Mouse (Mus musculus) spleen, adult 2 months (tissue): ENCODE results near the gene Mob4. TPM values are rescaled to one million over a fixed set of nuclear protein-coding genes. Genes with fewer than 3 reads are reported as not detected.

Experiments
- DNase-seq, 2 experiments: peaks; one replicate each; pipeline versions ENCODE4 v3.0.0 to v3.0.0-alpha.2; 2012 to 2021; ENCODE audit warnings: low spot score in 2 of 2, low read depth in 1 of 2
- H3K27ac ChIP-seq: fragments of 200-500 bp; 2 replicates; pipeline ENCODE4 v1.5.1; 2012; ENCODE audit warnings: low read length, inconsistent platforms; ENCODE audit not compliant: insufficient read depth
- H3K27me3 ChIP-seq: fragments of 200-500 bp; 2 replicates; pipeline ENCODE4 v1.6.1; 2012; ENCODE audit warnings: mild to moderate bottlenecking, moderate library complexity, low read length, inconsistent platforms; ENCODE audit not compliant: control insufficient read depth, insufficient read depth
- H3K36me3 ChIP-seq: fragments of 200-500 bp; 2 replicates; pipeline ENCODE4 v1.6.1; 2012; ENCODE audit warnings: mild to moderate bottlenecking, low read length, inconsistent platforms; ENCODE audit not compliant: control insufficient read depth, insufficient read depth
- H3K4me1 ChIP-seq: fragments of 200-500 bp; 2 replicates; pipeline ENCODE4 v1.6.1; 2011; ENCODE audit warnings: inconsistent platforms; ENCODE audit not compliant: control insufficient read depth, insufficient read depth, insufficient read length
- H3K4me3 ChIP-seq: fragments of 200-500 bp; 2 replicates; pipeline ENCODE4 v1.5.1; 2011; ENCODE audit warnings: mild to moderate bottlenecking, inconsistent platforms; ENCODE audit not compliant: insufficient read depth, insufficient read length; ENCODE audit errors: extremely low read depth
- CTCF ChIP-seq: fragments of 200-500 bp; IDR thresholded peaks from 2 replicates; pipeline ENCODE4 v1.5.1; 2011; ENCODE audit warnings: mild to moderate bottlenecking, inconsistent platforms; ENCODE audit not compliant: insufficient read depth, insufficient read length, insufficient replicate concordance; ENCODE audit errors: extremely low read depth
- POLR2A ChIP-seq: fragments of 200-500 bp; IDR thresholded peaks from 2 replicates; pipeline ENCODE4 v1.6.1; 2011; ENCODE audit warnings: low read depth, low read length, inconsistent platforms
- WGBS: fragments of 180-500 bp; shearing (Covaris S2); methylation state at CpG from one replicate; pipeline ENCODE4 v1.1.7; 2018; 5-methylcytosine and 5-hydroxymethylcytosine counted together
- polyA plus RNA-seq: library from polyadenylated mRNA; depleted of rRNA; stranded (reverse); fragments of >200 nt; gene quantifications from 2 replicates; pipeline ENCODE4 v1.2.3, GENCODE M21; 2012; rRNA removed

Gene Mob4
- polyA plus RNA-seq: 3.5 and 3.9 TPM in 2 replicates

- no peaks in the 10 kb centered on the region for H3K27me3 ChIP-seq
- no peaks in the 10 kb centered on the region; the same call in 1 of the 2 replicates for H3K36me3 ChIP-seq
- H3K4me3 ChIP-seq: peak within 1 kb of the TSS; percentile 92
- WGBS: 1% methylated on average over 42 of the region's 42 CpGs
- H3K27ac ChIP-seq: peak within 1 kb of the TSS; percentile 96
- peaks cover 6% of the 10 kb centered on the region for H3K4me1 ChIP-seq
- TF ChIP-seq CTCF: no peak
- peak; percentile 68 for TF ChIP-seq POLR2A
- peak; percentile 84 to 87 for DNase-seq
Measured at GRCm38 (mm10) chr1:55130943-55131401, at the start of gene Mob4. Gene Mob4, plus strand, starts transcription at chr1:55131231.

- Histone ChIP-seq H3K36me3 (peaks cover 35% of the 10 kb centered on the region), H3K27ac (no peak overlapping the region), H3K4me1 (peaks cover 2% of the 10 kb centered on the region), H3K27me3 (no peaks in the 10 kb centered on the region), H3K4me3 (no peak overlapping the region)
- DNase-seq: no peak
- 78% methylated on average over 1 of the region's 1 CpGs for WGBS
- TF ChIP-seq CTCF (no peak), POLR2A (no peak)
Measured at GRCm38 (mm10) chr1:55082106-55082505, 48.9 kb upstream of the Mob4 start.

GRCm38 (mm10) chr1:55085781-55086366 lies 45.2 kb upstream of the Mob4 start:
- no peak for DNase-seq
- no peaks in the 10 kb centered on the region for H3K27me3 ChIP-seq
- no peak overlapping the region for H3K4me3 ChIP-seq
- peaks cover 2% of the 10 kb centered on the region for H3K4me1 ChIP-seq
- peaks cover 23% of the 10 kb centered on the region for H3K36me3 ChIP-seq
- H3K27ac ChIP-seq: no peak overlapping the region
- WGBS: 69% methylated on average over 7 of the region's 7 CpGs
- no peak for TF ChIP-seq CTCF

- TF ChIP-seq POLR2A: no peak
- no peak for TF ChIP-seq CTCF
- Histone ChIP-seq H3K36me3 (peaks cover 23% of the 10 kb centered on the region), H3K27ac (peak overlapping the region; percentile 91), H3K4me3 (peak overlapping the region; percentile 89), H3K27me3 (no peaks in the 10 kb centered on the region), H3K4me1 (peaks cover 2% of the 10 kb centered on the region)
- peak in 1 of 2 experiments; percentile 15 for DNase-seq
- WGBS: 2% methylated on average over 13 of the region's 13 CpGs
Measured at GRCm38 (mm10) chr1:55086868-55087400, 44.1 kb upstream of the Mob4 start.

- Histone ChIP-seq H3K36me3 (peaks cover 19% of the 10 kb centered on the region), H3K27ac (peak overlapping the region; percentile 91), H3K4me1 (peaks cover 2% of the 10 kb centered on the region), H3K4me3 (peak overlapping the region; percentile 89), H3K27me3 (no peaks in the 10 kb centered on the region)
- WGBS: under 1% methylated on average over 54 of the region's 57 CpGs
- DNase-seq: no peak
- TF ChIP-seq POLR2A: peak; percentile 69
- no peak for TF ChIP-seq CTCF
Measured at GRCm38 (mm10) chr1:55087401-55087904, 43.6 kb upstream of the Mob4 start.

- H3K4me1 ChIP-seq: peaks cover 2% of the 10 kb centered on the region
- no peak for TF ChIP-seq CTCF
- peak; percentile 71 for TF ChIP-seq POLR2A
- peak; percentile 97 for DNase-seq
- WGBS: under 1% methylated on average over 76 of the region's 76 CpGs
- H3K27ac ChIP-seq: peak within 1 kb of the TSS; percentile 91
- no peaks in the 10 kb centered on the region for H3K27me3 ChIP-seq
- peak within 1 kb of the TSS; percentile 89 for H3K4me3 ChIP-seq
- peaks cover 14% of the 10 kb centered on the region for H3K36me3 ChIP-seq
Measured at GRCm38 (mm10) chr1:55087932-55088610, 43.0 kb upstream of the Mob4 start, which contains the start of the genes Hspe1 and Hspd1. Gene Hspe1, plus strand, starts transcription at chr1:55088132. Gene Hspd1, minus strand, starts transcription at chr1:55088243.
